11 mouse cellular contexts compared by ENCODE assay signal in genomic region chr7:64850791-64851190, GRCm38 (mm10). TPM values are rescaled to one million over a fixed set of nuclear protein-coding genes. Genes with fewer than 3 reads are reported as not detected.
DNase-seq lines count a peak whose midpoint lies in the region; ATAC-seq and TF ChIP-seq lines count a peak whose summit lies in the region.
"Had no signal": no experiment of that assay in that cellular context is flagged by ENCODE, and none has a peak within 500 bp of the region (broad histone marks: within the 10 kb centered on the region; RNA-seq: fewer than 3 reads in every experiment).

No protein-coding gene starts in this region.

- intact Hi-C loops in heart, postnatal 14 days (cut with DNase I): no loop called here

- no peaks in the 10 kb centered on the region for H3K36me3 ChIP-seq in heart, embryonic 12.5 days
- H3K36me3 ChIP-seq: liver, embryonic 13.5 days; neural tube, embryonic 12.5 days had no signal

- H3K4me3 ChIP-seq in heart, embryonic 12.5 days: no peak overlapping the region
- no peak overlapping the region for H3K4me3 ChIP-seq in cerebellum, adult 2 months (replicated peaks; ENCODE audit: insufficient read depth, low read depth, low read length)
- H3K4me3 ChIP-seq: erythroblast, embryonic 14.5 days; liver, embryonic 13.5 days; neural tube, embryonic 12.5 days had no signal

- H3K27me3 ChIP-seq in heart, embryonic 12.5 days (replicated peaks): no peaks in the 10 kb centered on the region
- no peaks in the 10 kb centered on the region for H3K27me3 ChIP-seq in cerebellum, adult 2 months (ENCODE audit: control insufficient read depth, insufficient read depth, low read length)
- H3K27me3 ChIP-seq: liver, embryonic 13.5 days; neural tube, embryonic 12.5 days had no signal

- TF ChIP-seq CTCF in cerebellum, adult 2 months (IDR thresholded peaks at IDR 0.05; ENCODE audit: borderline replicate concordance, insufficient read depth, low read depth, low read length): no peak

- peak; percentile 20 to 27 for DNase-seq in heart, postnatal 14 days
- peak; percentile 52 for DNase-seq in ovary, postnatal 36 days (ENCODE audit: low spot score)
- DNase-seq in ovary, postnatal 10 days (ENCODE audit: low spot score): no peak
- peak; percentile 72 for DNase-seq in forelimb bud, embryonic 11.5 days (ENCODE audit: low read depth, low spot score)
- DNase-seq in thymus, postnatal 4 days: peak; percentile 71
- no peak for DNase-seq in cerebellum, adult 2 months
- no peak for DNase-seq in cerebellum, adult 11-12 months
- DNase-seq: liver, embryonic 13.5 days had no signal

- 28% methylated on average over 3 of the region's 3 CpGs for WGBS in heart, embryonic 12.5 days
- 87% methylated on average over 3 of the region's 3 CpGs for WGBS in cerebellum, adult 2 months

- no peak overlapping the region for H3K4me2 ChIP-seq in heart, embryonic 12.5 days
- H3K4me2 ChIP-seq: liver, embryonic 13.5 days; neural tube, embryonic 12.5 days had no signal

- no peaks in the 10 kb centered on the region for H3K9me3 ChIP-seq in heart, embryonic 12.5 days (replicated peaks)
- H3K9me3 ChIP-seq: liver, embryonic 13.5 days; neural tube, embryonic 12.5 days had no signal

- no peak for ATAC-seq in heart, embryonic 12.5 days (ENCODE audit: insufficient number of reproducible peaks, low FRiP score)

- H3K27ac ChIP-seq in heart, embryonic 12.5 days (ENCODE audit: poor library complexity, severe bottlenecking): no peak overlapping the region
- no peak overlapping the region for H3K27ac ChIP-seq in cerebellum, adult 2 months (ENCODE audit: insufficient read depth, low read length)
- H3K27ac ChIP-seq: liver, embryonic 13.5 days; neural tube, embryonic 12.5 days had no signal

- no peaks in the 10 kb centered on the region for H3K4me1 ChIP-seq in heart, embryonic 12.5 days (replicated peaks)
- peaks cover 3% of the 10 kb centered on the region for H3K4me1 ChIP-seq in cerebellum, adult 2 months (ENCODE audit: control insufficient read depth, insufficient read depth, low read length)
- H3K4me1 ChIP-seq: liver, embryonic 13.5 days; neural tube, embryonic 12.5 days had no signal

- no peak overlapping the region for H3K9ac ChIP-seq in heart, embryonic 12.5 days
- H3K9ac ChIP-seq: liver, embryonic 13.5 days; neural tube, embryonic 12.5 days had no signal

- TF ChIP-seq POLR2A in cerebellum, adult 2 months (IDR thresholded peaks at IDR 0.05; ENCODE audit: borderline replicate concordance, insufficient read depth, low read length): no peak

RNA-seq across cellular contexts. Expression of gene Nsmce3, which starts 22.0 kb away (rescaled TPM):
- 1 to 10 TPM; 3.5 TPM for total RNA-seq in heart, postnatal 14 days (2021)
- polyA plus RNA-seq in heart, embryonic 12.5 days (2016; fragmentation: Nextera tagmentation; extraction: Ambion mirVana): 8.9 and 9.2 TPM in 2 replicates
- polyA plus RNA-seq in cerebellum, adult 2 months (2012; rRNA removed): 6.6 and 6.8 TPM in 2 replicates

Comparison
In these comparisons a context has a peak if more than half of its experiments do, and no peak if none do; other contexts are left out.
1. DNase-seq: peak in heart, postnatal 14 days (2 of 2), ovary, postnatal 36 days (single experiment), forelimb bud, embryonic 11.5 days (single experiment) and thymus, postnatal 4 days (single experiment); none in ovary, postnatal 10 days (single experiment), cerebellum, adult 2 months (0 of 2) and cerebellum, adult 11-12 months (single experiment).